Mouse (Mus musculus) spleen, adult 18-20 months (tissue): ENCODE data around the gene Vmn1r229.

Experiments used
- DNase-seq, 2 experiments: peaks; one replicate each; pipeline ENCODE4 v3.0.0; 2022; ENCODE audit warnings: mixed read lengths in 2 of 2

Gene Vmn1r229

DNA sequence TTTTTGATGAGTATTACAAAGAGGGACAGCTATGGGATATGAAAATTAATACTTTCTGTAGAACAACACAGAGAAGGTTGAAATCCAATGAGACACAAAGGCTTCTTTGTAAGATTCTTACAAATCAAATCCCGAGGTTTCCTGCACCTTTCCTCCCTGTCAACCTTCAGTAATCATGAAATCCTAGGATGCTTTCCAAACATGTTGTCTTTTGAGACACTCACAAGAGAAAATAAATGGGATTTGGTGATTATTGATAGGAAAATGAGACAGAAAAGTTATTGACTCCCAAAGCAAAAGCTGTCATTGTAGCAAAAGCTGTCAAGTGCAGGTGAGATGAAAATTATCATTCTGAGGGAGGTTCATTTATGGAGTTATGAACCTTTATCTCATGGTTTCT, at the start of gene Vmn1r229:
TSS of gene Vmn1r229 (plus strand) at position 301 of the 400 bp plus-strand sequence.
- no peak for DNase-seq

DNA sequence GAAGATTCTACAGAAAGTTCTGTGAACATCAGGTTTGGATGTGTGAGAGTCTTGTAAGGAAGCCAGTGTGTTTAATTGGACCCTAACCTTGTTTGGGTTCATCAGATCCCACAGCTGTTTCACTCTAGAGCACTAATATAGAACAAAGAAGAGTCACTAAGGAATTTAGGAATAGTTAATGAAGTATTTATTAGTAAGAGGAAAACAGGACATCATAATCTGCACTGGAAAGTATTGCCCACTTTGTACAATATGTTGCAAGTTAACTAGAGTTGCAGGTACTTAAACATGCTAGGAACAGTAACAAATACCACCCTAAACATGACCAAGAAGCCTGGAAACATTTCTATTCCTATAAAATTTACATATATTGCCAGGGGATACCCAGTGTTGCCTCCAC, 25.3 kb upstream of the Vmn1r229 start, which contains the start of gene Vmn1r228:
TSS of gene Vmn1r228 (minus strand) at position 101 of the 400 bp plus-strand sequence.
- no peak for DNase-seq

DNA sequence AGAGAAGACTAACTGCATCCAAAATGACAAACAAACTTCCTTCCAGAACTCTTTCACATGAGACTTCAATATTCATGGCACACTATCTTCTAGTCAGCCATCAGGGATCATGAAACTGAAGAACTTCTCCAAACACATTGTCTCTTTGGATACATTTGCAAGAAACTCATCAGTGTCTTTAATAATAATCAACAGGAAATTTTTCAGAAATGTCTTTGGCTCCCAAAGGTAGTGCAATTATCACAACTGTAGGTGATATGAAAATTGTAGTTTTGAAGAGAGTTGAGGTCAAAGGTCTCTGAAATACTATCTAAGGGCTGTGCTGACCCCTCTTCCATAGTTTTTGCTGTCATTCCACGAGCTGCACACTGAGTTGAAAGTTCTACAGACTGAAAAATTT, 28.8 kb downstream of the Vmn1r229 start, which contains the start of gene Vmn1r230:
TSS of gene Vmn1r230 (plus strand) at position 301 of the 400 bp plus-strand sequence.
- DNase-seq, result no peak
